Mouse (Mus musculus) urinary bladder, postnatal 14 days (tissue): ENCODE data around the gene Dock1.

Experiments
- DNase-seq: peaks from one replicate; pipeline ENCODE4 v3.0.0; 2021; ENCODE audit warnings: low spot score

Dock1 gene

GRCm38 (mm10) chr7:134670312-134671002 lies at the start of gene Dock1:
Dock1 (plus strand) TSS chr7:134670654.
- peak; percentile 77 for DNase-seq

DNA sequence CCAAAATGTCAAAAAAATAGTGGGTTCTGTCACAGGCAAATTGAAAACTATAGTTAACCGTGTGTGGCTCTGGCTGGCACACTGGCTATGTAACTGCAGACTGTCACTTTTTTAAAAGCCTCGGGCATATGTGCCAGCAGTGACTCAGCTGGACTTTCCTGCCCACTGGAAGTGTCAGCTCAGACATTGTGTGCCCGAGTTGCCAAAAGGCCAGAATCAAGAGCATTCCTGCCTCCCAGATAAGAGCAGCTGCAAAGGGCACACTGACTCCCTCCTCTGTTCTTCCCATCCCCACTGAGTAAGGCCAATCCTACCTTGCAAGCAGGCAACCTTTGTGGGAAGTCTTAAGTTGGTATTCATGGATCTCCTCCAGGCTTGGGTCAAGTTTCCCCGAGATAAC lies 42.5 kb upstream of the Dock1 start:
- DNase-seq = no peak

DNA sequence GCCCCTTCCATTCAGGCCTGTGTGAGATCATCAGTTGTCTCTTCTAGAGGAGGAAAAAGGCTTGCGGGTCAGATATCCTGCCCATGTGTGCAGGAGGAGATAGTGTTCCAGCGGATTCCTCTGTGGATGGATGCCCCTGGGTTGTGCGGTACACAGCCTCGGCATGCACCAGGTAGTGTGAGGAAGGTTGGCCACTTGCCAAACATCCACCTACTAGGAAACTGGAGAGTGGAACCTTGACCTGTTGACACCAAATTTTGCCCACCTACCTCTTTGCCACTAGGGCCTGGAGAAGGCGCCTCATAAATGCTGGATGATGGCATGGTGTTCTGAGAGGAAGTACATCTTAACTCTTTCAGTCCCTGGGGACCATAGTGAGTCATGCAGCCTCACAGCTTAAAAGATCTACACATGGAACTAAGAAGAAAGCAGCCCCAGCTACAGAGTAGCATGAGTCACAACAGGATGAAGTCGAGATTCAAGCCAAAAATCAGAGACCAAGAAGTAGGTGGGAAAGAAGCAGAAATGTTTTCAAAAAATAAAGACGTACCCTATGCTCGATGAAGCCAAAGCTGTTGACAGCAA lies 20.1 kb upstream of the Dock1 start:
- no peak for DNase-seq

DNA sequence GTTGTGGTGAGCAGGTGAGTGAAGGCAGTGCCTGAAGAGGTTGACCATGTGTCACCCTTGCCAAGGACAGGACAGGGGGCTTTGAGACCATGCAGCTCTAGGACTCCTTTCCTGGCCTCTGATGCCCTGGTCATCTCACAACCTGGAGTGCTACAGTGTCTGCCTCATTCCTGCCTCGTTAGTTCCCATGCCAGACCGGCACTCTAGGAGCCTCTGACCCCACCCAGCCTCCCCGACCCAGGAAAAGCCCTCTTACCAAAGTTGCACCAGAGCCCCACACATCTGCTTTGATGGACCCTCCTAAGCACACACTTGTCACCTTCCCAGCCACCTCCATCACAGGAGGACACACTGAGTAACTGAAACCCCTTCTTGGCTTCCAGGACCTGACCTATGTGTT lies 19.4 kb upstream of the Dock1 start:
- DNase-seq = no peak

- DNase-seq = no peak
Measured at GRCm38 (mm10) chr7:134663241-134663640, 7.2 kb upstream of the Dock1 start.

DNA sequence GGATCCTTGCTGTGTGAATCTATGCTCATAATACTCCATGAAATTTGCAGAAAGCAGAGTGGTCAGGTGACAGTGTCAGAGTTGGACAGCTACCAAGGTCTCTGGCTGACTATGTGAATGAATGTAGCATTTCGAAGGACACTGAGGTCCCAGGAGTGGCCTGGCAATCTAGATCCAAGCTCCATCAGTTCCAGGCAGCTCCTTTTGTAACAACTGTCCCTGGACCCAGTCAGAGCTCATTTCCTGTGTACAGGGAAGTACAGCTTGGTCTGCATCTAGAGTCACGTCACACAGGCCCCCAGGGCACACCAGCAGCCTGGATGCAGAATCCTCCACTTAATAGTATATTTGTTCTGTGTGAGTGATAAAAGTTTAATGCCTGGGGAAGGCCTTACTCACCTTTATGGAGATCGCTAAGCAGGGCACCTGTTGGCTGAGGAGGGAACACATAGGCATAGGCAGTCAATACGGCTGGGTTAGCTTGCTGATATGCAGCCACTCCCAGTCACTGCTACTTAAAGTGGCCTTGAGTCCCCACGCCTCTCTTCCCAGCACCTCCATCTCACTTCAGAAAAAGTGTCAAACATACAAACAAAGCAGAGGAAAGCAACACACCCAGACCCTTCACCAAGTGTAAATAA lies 4.7 kb upstream of the Dock1 start:
- no peak for DNase-seq

DNA sequence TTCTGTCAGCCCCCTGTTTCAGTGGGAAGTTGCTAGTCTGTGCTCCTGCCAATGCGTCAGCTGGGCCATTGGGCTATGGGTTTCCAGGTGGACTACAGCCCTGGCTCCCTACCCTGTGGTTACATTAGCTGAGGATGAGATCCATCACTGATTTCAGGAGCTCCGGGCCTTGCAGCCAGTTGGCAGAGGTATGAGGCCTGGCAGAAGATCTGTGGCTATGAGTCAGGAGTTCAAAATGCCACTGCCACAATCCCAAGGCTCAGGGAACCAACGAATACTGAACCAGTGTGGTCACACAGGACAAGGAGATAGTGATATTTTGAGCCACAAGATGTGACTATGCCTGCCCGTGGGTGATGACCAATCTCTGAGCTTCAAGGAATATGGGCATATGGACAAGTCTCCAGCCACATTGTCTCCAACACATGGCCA lies 3.2 kb upstream of the Dock1 start:
- DNase-seq = no peak

GRCm38 (mm10) chr7:134669474-134670311 lies 761 bp upstream of the Dock1 start:
- no peak for DNase-seq

GRCm38 (mm10) chr7:134671003-134671461 lies 578 bp downstream of the Dock1 start:
- peak; percentile 47 for DNase-seq

GRCm38 (mm10) chr7:134671467-134671901 lies 1.0 kb downstream of the Dock1 start:
- DNase-seq = peak; percentile 16

DNA sequence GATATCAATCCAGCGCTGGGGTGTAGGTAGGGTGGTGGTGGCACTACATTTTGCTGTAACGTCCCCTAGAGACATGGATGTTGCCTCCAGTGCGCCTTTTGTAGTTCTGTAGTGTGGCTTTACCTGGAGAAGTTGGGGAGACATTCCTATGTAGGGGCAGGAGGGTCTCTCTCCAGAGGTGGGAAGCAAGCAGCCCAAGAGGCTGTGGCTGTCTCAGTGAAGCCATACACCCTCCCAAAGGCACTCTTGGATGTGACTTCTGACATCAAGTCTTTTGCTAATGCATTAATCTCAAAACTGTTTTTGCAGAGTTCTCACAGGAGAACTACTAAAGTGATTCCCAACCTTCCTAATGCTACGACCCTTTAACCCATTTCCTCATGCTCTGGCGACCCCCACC lies 2.7 kb downstream of the Dock1 start:
- no peak for DNase-seq

GRCm38 (mm10) chr7:134673952-134674351 lies 3.5 kb downstream of the Dock1 start:
- DNase-seq = no peak

DNA sequence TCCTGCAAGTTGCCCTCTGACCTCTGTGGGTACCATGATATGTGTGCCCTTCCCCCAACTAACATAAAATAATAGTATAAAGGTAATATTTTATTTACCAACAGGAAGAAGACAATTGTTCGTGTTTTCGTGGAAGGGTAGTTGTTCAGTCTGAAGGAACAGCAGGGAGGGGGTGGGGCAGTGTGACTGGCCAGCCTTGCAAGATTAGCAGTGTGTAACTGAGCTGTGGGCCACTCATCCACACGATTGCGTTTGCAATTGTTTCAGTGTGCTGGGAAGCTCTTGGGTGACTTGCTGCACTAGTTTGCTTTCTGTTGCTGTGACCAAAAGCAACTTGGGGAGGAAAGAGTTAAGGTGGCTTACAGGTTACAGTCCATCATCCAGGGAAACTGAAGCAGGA lies 7.4 kb downstream of the Dock1 start:
- DNase-seq = no peak

DNA sequence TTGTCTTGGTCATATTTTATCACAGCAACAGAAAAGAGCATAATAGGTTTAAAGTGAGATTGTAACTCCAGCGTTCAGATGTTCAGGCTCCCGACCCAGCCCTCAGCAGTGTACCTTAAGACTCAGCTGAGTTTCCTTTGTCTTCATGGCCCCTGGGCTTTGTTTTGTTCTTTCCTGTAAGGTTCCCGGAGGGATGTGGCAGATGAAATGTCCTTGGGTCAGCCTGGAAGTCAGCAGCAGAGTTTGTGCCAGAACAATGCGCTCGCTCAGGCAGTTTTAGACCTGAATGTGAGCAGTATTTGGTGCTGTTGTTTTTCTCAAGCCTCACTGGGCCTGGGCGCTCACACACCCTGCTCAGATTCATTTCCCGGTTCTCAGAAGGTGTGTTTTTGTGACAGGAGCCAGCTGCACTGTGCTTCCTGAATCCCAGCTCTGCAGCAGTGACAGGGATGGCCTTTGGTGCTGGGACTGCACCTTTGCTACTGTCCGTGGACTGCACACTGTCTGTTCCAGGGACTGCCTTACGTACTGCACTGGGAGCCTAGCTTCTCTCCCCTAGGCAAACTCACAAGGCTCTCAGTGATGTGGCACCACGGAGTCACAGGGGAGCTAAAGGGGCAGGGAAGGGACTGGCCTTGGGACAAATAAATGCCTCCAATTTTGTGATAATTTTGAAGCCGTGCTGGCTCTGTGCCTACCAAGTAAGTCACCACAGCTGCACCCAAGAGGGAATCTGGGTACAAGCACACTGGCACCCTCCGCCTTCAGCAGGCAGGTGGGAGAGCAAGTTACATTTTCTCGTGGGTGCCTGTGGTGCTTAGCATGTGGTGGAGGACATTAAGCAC lies 9.1 kb downstream of the Dock1 start:
- no peak for DNase-seq

DNA sequence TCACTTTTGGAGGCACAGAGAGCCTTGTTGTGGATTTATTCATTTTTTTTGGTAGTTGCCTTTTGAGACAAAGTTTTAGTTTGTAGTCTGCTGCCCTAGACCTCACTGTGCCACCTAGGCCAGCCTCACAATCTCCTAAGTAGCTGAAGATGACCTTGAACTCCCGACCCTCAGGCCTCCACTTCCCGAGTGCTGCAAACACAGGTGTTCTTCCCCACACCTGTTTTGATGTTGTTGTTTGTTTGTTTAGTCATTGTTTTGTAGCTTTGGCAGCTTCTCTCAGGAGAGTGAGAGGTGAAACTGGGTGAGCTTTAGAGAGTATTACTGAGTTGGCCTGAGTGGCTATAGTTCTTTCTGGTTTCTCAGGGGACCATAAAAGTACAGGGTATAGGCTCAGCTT lies 9.7 kb downstream of the Dock1 start:
- DNase-seq = no peak

DNA sequence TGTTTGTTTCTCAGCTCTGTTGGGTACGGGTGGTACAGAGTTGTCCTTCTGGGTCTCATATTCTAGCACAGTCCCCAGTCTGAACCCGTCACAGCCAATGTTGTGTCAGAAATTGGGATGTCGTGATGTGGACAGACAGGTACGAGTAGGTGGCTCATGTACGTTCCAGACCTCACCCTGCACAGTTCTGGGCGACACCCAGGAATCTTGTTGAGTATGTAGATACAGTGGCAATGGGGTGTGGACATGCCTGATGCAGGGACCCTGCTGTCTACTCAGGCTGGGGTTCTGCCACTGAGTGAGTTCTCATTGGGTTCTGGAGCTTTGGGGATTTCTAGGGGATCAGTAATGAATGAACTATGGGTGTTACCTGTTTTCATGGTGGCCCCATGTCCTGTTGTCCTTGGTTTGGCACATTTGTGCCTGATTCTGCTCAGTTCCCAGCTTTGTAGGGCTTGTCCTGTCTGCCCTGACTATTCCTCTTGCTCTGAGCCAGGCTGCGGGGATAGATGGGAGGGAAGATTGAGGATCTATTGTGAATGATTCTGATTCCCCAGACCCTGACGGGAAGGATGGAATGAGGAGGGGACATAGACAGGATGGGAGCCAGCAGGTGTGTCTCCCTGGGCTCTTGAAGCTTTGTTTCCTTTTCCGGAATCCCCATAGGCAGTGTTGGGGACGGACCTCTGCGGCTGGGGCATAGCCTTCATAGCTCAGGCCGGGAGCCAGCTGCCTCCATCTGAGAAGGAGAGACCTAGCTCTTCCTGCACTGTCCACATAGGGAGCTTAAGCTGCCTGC lies 11.5 kb downstream of the Dock1 start:
- DNase-seq = no peak

DNA sequence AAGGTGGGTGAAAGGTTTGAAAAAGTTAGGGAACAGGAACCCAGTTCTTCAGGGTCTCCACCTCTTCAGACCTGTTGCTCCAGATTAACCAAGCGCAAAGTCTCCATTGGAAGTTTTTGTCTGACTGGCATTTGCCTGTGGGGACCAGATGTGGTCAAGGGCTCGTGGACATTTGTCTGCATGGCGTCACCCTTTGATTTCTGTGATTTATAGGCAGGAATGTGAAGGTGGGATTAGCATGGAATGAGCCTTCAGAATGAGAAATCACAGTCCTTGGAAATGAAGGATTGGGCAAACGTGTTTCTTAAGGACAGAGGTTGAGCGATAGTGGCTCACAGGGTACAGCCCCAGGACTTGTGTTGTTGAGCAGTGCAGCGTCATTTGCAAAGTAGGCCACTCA lies 17.9 kb downstream of the Dock1 start:
- no peak for DNase-seq

- DNase-seq = no peak
Measured at GRCm38 (mm10) chr7:134690118-134690517, 19.7 kb downstream of the Dock1 start.

DNA sequence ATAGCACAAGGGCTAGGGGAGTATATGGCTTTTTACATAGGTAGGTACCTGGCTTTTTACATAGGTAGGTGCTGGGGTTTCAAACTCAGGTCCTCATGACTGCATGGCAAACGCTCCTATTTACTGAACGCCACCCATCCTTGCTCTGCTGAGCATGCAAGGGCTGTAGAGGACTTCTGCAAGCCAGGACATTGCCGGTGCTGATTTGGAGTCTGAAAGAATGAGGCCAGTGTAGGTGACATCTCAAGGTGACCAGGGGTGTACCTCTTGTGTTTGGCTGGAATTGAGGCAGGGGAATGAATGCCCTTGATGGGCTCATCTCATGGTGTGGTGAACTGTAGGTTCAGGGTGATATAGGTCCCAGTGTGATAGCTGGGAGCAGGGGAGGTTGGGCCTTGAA lies 20.4 kb downstream of the Dock1 start:
- no peak for DNase-seq

DNA sequence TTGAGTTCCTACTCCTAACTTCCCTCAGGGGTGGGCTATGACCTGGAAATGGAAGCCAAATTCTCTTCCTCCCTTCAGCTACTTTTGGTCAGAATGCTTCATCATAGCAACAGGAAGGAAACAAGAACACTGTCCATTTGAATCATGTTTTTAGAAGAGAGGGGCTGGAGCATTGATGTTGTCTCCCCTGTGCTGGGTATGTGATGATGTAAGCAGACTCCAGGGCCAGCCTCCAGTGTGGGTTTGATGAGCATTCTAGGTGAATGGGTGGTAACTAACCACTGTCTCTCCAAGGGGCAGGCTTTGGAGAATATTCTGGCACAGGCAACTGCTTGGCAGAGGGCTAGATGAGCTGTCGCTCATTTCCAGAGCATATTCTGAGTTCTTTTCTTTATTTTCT lies 22.9 kb downstream of the Dock1 start:
- DNase-seq = no peak

GRCm38 (mm10) chr7:134695431-134695830 lies 25.0 kb downstream of the Dock1 start:
- DNase-seq = no peak
